Mouse (Mus musculus) heart, embryonic 11.5 days (tissue): Measurements from ENCODE around the gene Tmem205. TPM values are rescaled to one million over a fixed set of nuclear protein-coding genes. Genes with fewer than 3 reads are reported as not detected.

Experiments
- ATAC-seq: fragments of 200-750 bp; cut with Nextera tagmentation; replicated peaks from 2 replicates; pipeline ENCODE4 v1.8.0; 2017; ENCODE audit warnings: moderate library complexity; ENCODE audit not compliant: insufficient number of reproducible peaks, low FRiP score, low TSS enrichment
- H3K27ac ChIP-seq: fragments of 300-500 bp; sonication (generic); 2 replicates; pipeline ENCODE4 v1.5.1; 2014; ENCODE audit warnings: mild to moderate bottlenecking, low read depth, low read length
- H3K27me3 ChIP-seq: fragments of 300-500 bp; sonication (generic); 2 replicates; pipeline ENCODE4 v1.6.1; 2014; ENCODE audit warnings: mild to moderate bottlenecking, low read length, mixed read lengths; ENCODE audit not compliant: control insufficient read depth, insufficient read depth
- H3K36me3 ChIP-seq: fragments of 300-500 bp; sonication (generic); 2 replicates; pipeline ENCODE4 v1.6.1; 2014; ENCODE audit warnings: mild to moderate bottlenecking, low read length, moderate library complexity, mixed read lengths; ENCODE audit not compliant: control insufficient read depth, insufficient read depth
- H3K4me1 ChIP-seq: fragments of 300-500 bp; sonication (generic); 2 replicates; pipeline ENCODE4 v1.6.1; 2014; ENCODE audit warnings: low read length; ENCODE audit not compliant: control insufficient read depth, insufficient read depth
- H3K4me2 ChIP-seq: fragments of 300-500 bp; sonication (generic); 2 replicates; pipeline ENCODE4 v1.6.1; 2014; ENCODE audit warnings: mild to moderate bottlenecking, moderate library complexity
- H3K4me3 ChIP-seq: fragments of 300-500 bp; sonication (generic); 2 replicates; pipeline ENCODE4 v1.5.1; 2014; ENCODE audit warnings: low read depth, low read length
- H3K9ac ChIP-seq: fragments of 300-500 bp; sonication (generic); 2 replicates; pipeline ENCODE4 v1.6.1; 2014; ENCODE audit warnings: mild to moderate bottlenecking, low read depth, low read length, moderate library complexity
- H3K9me3 ChIP-seq: fragments of 300-500 bp; sonication (generic); replicated peaks from 2 replicates; pipeline ENCODE4 v1.6.1; 2016; ENCODE audit warnings: low read length; ENCODE audit not compliant: control insufficient read depth
- WGBS: fragments of 180-500 bp; shearing (Covaris S2); extraction: QIAGEN DNeasy Blood & Tissue Kit; methylation state at CpG from one replicate; pipeline ENCODE4 v1.1.7; 2014; ENCODE audit not compliant: insufficient replicate concordance; 5-methylcytosine and 5-hydroxymethylcytosine counted together
- polyA plus RNA-seq: library from polyadenylated mRNA; unstranded; fragments of >200 nt; fragmentation: Nextera tagmentation; extraction: Ambion mirVana; gene quantifications from 2 replicates; pipeline ENCODE4 v1.2.1, GENCODE M21; 2014

The Tmem205 gene
- 39.0 and 45.1 TPM in 2 replicates for polyA plus RNA-seq

GRCm38 (mm10) chr9:21927208-21927753 lies at the start of gene Tmem205, which contains the start of gene Ccdc159:
TSS of gene Tmem205 (minus strand) at chr9:21927556.
TSS of gene Ccdc159 (plus strand) at chr9:21927471.
- Histone ChIP-seq H3K9ac (peak within 1 kb of the TSS; percentile 77), H3K27me3 (no peaks in the 10 kb centered on the region), H3K9me3 (no peaks in the 10 kb centered on the region), H3K36me3 (no peaks in the 10 kb centered on the region), H3K4me1 (peaks cover 23% of the 10 kb centered on the region), H3K4me2 (peak within 1 kb of the TSS; percentile 85), H3K4me3 (peak within 1 kb of the TSS; percentile 60), H3K27ac (peak within 1 kb of the TSS; percentile 54)
- peak; percentile 90 for ATAC-seq
- WGBS = under 1% methylated on average over 28 of the region's 28 CpGs

- H3K9ac ChIP-seq = no peak overlapping the region
- no peaks in the 10 kb centered on the region for H3K36me3 ChIP-seq
- no peaks in the 10 kb centered on the region for H3K4me1 ChIP-seq
- H3K9me3 ChIP-seq = no peaks in the 10 kb centered on the region
- H3K27me3 ChIP-seq = peaks cover 13% of the 10 kb centered on the region
- no peak for ATAC-seq
- H3K4me2 ChIP-seq = no peak overlapping the region
- no peak overlapping the region for H3K27ac ChIP-seq
- 88% methylated on average over 10 of the region's 10 CpGs for WGBS
- H3K4me3 ChIP-seq = no peak overlapping the region
Measured at GRCm38 (mm10) chr9:21976626-21977175, 49.3 kb upstream of the Tmem205 start.

DNA sequence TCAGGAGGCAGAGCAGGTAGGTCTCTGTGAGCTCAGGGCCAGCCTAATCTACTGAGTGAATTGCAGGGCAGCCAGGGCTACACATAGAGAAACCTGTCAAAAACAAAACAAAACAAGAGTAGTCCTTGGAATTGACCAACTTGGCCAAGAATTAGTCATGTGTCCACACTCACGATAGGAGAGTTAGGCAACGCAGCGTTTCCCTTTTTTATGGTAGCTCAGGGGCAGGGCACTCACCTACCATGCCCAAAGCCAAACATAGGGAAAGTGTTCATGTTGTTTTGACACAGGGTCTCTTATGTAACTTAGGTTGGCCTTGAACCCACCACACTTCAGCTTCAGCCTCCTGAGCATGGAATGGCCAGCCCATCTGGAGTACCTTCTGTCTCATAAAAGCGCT lies 41.9 kb upstream of the Tmem205 start:
- H3K9me3 ChIP-seq = no peaks in the 10 kb centered on the region
- no peaks in the 10 kb centered on the region for H3K27me3 ChIP-seq
- H3K36me3 ChIP-seq = no peaks in the 10 kb centered on the region
- no peak overlapping the region for H3K9ac ChIP-seq
- H3K27ac ChIP-seq = no peak overlapping the region
- no peak for ATAC-seq
- H3K4me3 ChIP-seq = no peak overlapping the region
- H3K4me2 ChIP-seq = no peak overlapping the region
- 80% methylated on average over 4 of the region's 4 CpGs for WGBS
- H3K4me1 ChIP-seq = no peaks in the 10 kb centered on the region

DNA sequence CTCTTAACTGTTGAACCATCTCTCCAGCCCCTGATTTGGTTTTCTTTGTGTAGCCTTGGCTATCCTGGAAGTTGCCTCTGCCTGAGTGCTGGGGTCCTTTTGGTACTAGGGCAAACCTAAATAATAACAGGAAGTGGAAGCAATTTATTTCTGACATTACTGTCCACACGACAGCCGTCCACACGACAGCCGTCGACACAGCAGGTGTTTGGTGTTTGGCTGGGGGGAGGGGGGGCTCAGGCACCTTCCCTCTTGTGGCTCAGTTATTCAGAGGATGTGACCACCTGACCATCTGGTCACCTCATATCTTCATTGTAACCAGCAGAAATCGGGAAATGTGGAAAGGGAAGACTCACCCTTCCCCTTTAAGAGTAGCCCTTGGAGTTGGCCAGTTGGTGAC lies 41.5 kb upstream of the Tmem205 start:
- H3K27me3 ChIP-seq = no peaks in the 10 kb centered on the region
- H3K36me3 ChIP-seq = no peaks in the 10 kb centered on the region
- 57% methylated on average over 6 of the region's 6 CpGs for WGBS
- H3K27ac ChIP-seq = no peak overlapping the region
- H3K4me3 ChIP-seq = no peak overlapping the region
- H3K4me1 ChIP-seq = 0 out of 2 replicates have a peak, but pooled peaks cover under 1% of the 10 kb centered on the region
- H3K4me2 ChIP-seq = no peak overlapping the region
- H3K9ac ChIP-seq = no peak overlapping the region
- no peaks in the 10 kb centered on the region for H3K9me3 ChIP-seq
- ATAC-seq = no peak

DNA sequence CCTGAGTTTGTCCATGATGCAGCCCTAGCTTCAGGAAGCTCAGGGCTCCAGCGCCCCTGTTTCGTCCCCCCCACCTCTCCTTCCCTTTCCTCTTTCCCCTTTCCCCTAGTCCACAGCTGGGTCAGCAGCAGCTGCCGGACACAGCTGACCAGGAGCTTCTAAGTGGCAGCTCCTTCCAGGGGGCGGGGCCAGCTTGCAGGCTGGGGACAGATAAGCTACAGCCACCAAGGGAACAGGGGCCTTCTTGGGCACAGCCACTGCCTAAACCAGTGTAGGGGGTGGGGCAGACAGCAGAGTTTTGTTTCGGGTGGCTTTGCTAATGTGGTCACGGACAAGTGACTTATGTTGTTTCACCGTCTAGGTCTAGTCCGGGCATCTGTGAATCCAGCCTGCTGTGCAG lies 36.1 kb upstream of the Tmem205 start, which contains the start of gene Epor:
TSS of gene Epor (minus strand) at position 90 of the 400 bp plus-strand sequence.
- ATAC-seq = peak; percentile 83
- WGBS = 12% methylated on average over 8 of the region's 8 CpGs
- H3K27ac ChIP-seq = peak within 1 kb of the TSS; percentile 74
- peaks cover 24% of the 10 kb centered on the region for H3K4me1 ChIP-seq
- peak within 1 kb of the TSS; percentile 71 for H3K9ac ChIP-seq
- H3K4me3 ChIP-seq = peak within 1 kb of the TSS; percentile 57
- H3K9me3 ChIP-seq = no peaks in the 10 kb centered on the region
- peaks cover 21% of the 10 kb centered on the region for H3K27me3 ChIP-seq
- peak within 1 kb of the TSS; percentile 94 for H3K4me2 ChIP-seq
- no peaks in the 10 kb centered on the region; the same call in 1 of the 2 replicates for H3K36me3 ChIP-seq

GRCm38 (mm10) chr9:21962416-21963059 lies 35.2 kb upstream of the Tmem205 start:
- Histone ChIP-seq H3K9me3 (no peaks in the 10 kb centered on the region), H3K27me3 (peaks cover 21% of the 10 kb centered on the region), H3K4me1 (peaks cover 24% of the 10 kb centered on the region), H3K36me3 (no peaks in the 10 kb centered on the region; the same call in 1 of the 2 replicates), H3K9ac (peak overlapping the region; percentile 71), H3K27ac (peak overlapping the region; percentile 74), H3K4me3 (peak overlapping the region; percentile 57), H3K4me2 (peak overlapping the region; percentile 94)
- 2% methylated on average over 34 of the region's 34 CpGs for WGBS
- peak; percentile 86 for ATAC-seq

DNA sequence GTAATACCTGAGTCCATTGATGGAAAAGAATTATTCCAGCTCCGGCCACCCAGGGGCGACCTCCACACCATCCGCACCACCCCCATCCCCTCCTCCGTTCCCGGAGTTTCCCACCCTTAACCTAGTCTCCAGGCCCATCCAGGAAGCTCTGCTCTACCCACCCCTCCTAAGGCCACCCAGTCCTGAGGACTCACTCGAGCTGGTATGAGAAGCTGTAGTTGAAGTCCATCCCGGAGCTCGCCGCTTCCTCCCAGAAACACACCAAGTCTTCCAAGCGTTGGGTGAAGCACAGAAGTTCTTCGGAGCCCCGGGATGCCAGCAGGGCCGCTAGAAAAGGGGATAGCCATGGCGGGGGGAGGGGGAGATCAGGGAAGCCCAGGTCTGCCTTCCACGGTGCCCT lies 34.7 kb upstream of the Tmem205 start:
- Histone ChIP-seq H3K27ac (peak overlapping the region; percentile 74), H3K27me3 (peaks cover 21% of the 10 kb centered on the region), H3K4me2 (peak overlapping the region; percentile 94), H3K9me3 (no peaks in the 10 kb centered on the region), H3K4me3 (peak overlapping the region; percentile 57), H3K36me3 (no peaks in the 10 kb centered on the region; the same call in 1 of the 2 replicates), H3K9ac (peak overlapping the region; percentile 71), H3K4me1 (peaks cover 24% of the 10 kb centered on the region)
- ATAC-seq = no peak
- WGBS = 0% methylated on average over 14 of the region's 15 CpGs

DNA sequence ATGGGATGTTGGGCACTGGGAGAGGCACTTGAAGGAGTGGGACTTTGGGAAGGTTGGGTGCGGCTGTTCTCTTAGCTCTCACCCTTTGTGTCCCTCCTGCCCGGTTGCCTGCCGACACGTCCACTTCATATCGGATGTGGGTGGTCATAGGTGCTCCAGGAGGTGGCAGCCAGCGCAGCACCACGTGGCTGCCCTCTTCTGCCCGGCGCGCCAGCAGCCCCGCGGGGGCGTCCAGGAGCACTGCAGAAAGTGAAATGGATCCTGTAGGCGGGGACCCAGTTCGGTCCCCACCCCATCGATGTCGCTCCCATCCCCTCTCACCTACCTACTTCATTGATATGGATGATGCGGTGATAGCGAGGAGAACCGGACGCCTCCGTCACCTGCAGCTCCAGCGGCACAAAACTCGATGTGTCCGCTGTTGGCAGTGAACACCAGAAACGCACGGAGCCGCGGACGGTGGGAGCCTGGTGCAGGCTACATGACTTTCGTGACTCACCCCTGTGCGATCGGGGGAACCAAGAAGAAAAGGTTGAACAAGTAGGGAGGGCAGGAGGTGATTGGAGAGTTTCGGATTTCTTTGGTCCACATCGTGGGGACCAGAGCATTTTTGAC lies 34.1 kb upstream of the Tmem205 start:
- H3K4me3 ChIP-seq = peak overlapping the region; percentile 57
- H3K36me3 ChIP-seq = no peaks in the 10 kb centered on the region; the same call in 1 of the 2 replicates
- 2% methylated on average over 35 of the region's 35 CpGs for WGBS
- H3K9ac ChIP-seq = peak overlapping the region; percentile 71
- H3K4me2 ChIP-seq = peak overlapping the region; percentile 94
- ATAC-seq = no peak
- H3K9me3 ChIP-seq = no peaks in the 10 kb centered on the region
- H3K4me1 ChIP-seq = peaks cover 24% of the 10 kb centered on the region
- peaks cover 21% of the 10 kb centered on the region for H3K27me3 ChIP-seq
- H3K27ac ChIP-seq = peak overlapping the region; percentile 74
